9 mouse cellular contexts compared by ENCODE assay signal in genomic region chr5:146920314-146921161, GRCm38 (mm10). TPM values are rescaled to one million over a fixed set of nuclear protein-coding genes. Genes with fewer than 3 reads are reported as not detected.
DNase-seq lines count a peak whose midpoint lies in the region; ATAC-seq lines count a peak whose summit lies in the region.
"Had no signal": no experiment of that assay in that cellular context is flagged by ENCODE, and none has a peak within 500 bp of the region (broad histone marks: within the 10 kb centered on the region; RNA-seq: fewer than 3 reads in every experiment).

No protein-coding gene starts in this region.

- H3K4me2 ChIP-seq in lung, embryonic 15.5 days: peak overlapping the region; percentile 52
- peak overlapping the region; percentile 50 for H3K4me2 ChIP-seq in forebrain, embryonic 14.5 days (ENCODE audit: low read length)
- peak overlapping the region; percentile 57 for H3K4me2 ChIP-seq in liver, embryonic 12.5 days
- H3K4me2 ChIP-seq in stomach, embryonic 14.5 days (replicated peaks; ENCODE audit: low read depth, low read length): peak overlapping the region; percentile 51

- H3K36me3 ChIP-seq in lung, embryonic 15.5 days: no peaks in the 10 kb centered on the region
- no peaks in the 10 kb centered on the region for H3K36me3 ChIP-seq in forebrain, embryonic 14.5 days (ENCODE audit: control insufficient read depth, insufficient read depth, low read length)
- no peaks in the 10 kb centered on the region for H3K36me3 ChIP-seq in liver, embryonic 12.5 days
- H3K36me3 ChIP-seq in stomach, embryonic 14.5 days (ENCODE audit: control insufficient read depth, insufficient read depth, low read length): no peaks in the 10 kb centered on the region

- no peaks in the 10 kb centered on the region for H3K9me3 ChIP-seq in lung, embryonic 15.5 days
- no peaks in the 10 kb centered on the region for H3K9me3 ChIP-seq in forebrain, embryonic 14.5 days (replicated peaks; ENCODE audit: control insufficient read depth, low read length)
- no peaks in the 10 kb centered on the region for H3K9me3 ChIP-seq in liver, embryonic 12.5 days (replicated peaks)
- no peaks in the 10 kb centered on the region for H3K9me3 ChIP-seq in stomach, embryonic 14.5 days (ENCODE audit: control insufficient read depth, low read depth, low read length)

- peak overlapping the region; percentile 19; the same call in 1 of the 2 replicates for H3K4me3 ChIP-seq in lung, embryonic 15.5 days
- H3K4me3 ChIP-seq in forebrain, embryonic 14.5 days (ENCODE audit: low read depth, low read length): peak overlapping the region; percentile 16
- H3K4me3 ChIP-seq in liver, embryonic 12.5 days: peak overlapping the region; percentile 13; the same call in 1 of the 2 replicates
- H3K4me3 ChIP-seq in stomach, embryonic 14.5 days (ENCODE audit: low read depth, low read length): peak overlapping the region; percentile 12; the same call in 1 of the 2 replicates

- peaks cover 13% of the 10 kb centered on the region; the same call in 1 of the 2 replicates for H3K4me1 ChIP-seq in lung, embryonic 15.5 days
- no peaks in the 10 kb centered on the region for H3K4me1 ChIP-seq in forebrain, embryonic 14.5 days (ENCODE audit: control insufficient read depth, insufficient read depth, low read length)
- H3K4me1 ChIP-seq in liver, embryonic 12.5 days: peaks cover 9% of the 10 kb centered on the region; the same call in 1 of the 2 replicates
- peaks cover 9% of the 10 kb centered on the region; the same call in 1 of the 2 replicates for H3K4me1 ChIP-seq in stomach, embryonic 14.5 days (ENCODE audit: control insufficient read depth, insufficient read depth, low read length)

- no peak overlapping the region for H3K27ac ChIP-seq in lung, embryonic 15.5 days
- no peak overlapping the region for H3K27ac ChIP-seq in forebrain, embryonic 14.5 days (ENCODE audit: low read depth, low read length)
- no peak overlapping the region for H3K27ac ChIP-seq in liver, embryonic 12.5 days
- H3K27ac ChIP-seq in stomach, embryonic 14.5 days (ENCODE audit: low read length): no peak overlapping the region

- 0 out of 2 replicates have a peak, but pooled peaks cover 6% of the 10 kb centered on the region for H3K27me3 ChIP-seq in lung, embryonic 15.5 days
- H3K27me3 ChIP-seq in forebrain, embryonic 14.5 days (replicated peaks; ENCODE audit: control insufficient read depth, insufficient read depth, low read length): no peaks in the 10 kb centered on the region
- peaks cover 16% of the 10 kb centered on the region for H3K27me3 ChIP-seq in liver, embryonic 12.5 days (replicated peaks)
- no peaks in the 10 kb centered on the region for H3K27me3 ChIP-seq in stomach, embryonic 14.5 days (ENCODE audit: control insufficient read depth, insufficient read depth, low read length)

- 1% methylated on average over 22 of the region's 27 CpGs for WGBS in lung, embryonic 15.5 days
- 6% methylated on average over 25 of the region's 27 CpGs for WGBS in forebrain, embryonic 14.5 days
- WGBS in liver, embryonic 12.5 days (ENCODE audit: insufficient replicate concordance): 9% methylated on average over 24 of the region's 27 CpGs
- 3% methylated on average over 27 of the region's 27 CpGs for WGBS in stomach, embryonic 14.5 days

- DNase-seq in lung, postnatal 25 days (ENCODE audit: low spot score): no peak
- DNase-seq in forebrain, embryonic 14.5 days (ENCODE audit: low spot score): no peak
- DNase-seq in urinary bladder, adult 18-20 months (ENCODE audit: low spot score in 2 of 2): no peak
- no peak for DNase-seq in thymus, postnatal 4 days
- DNase-seq in right cerebral cortex, postnatal 14 days: no peak
- DNase-seq: kidney, postnatal 14 days had no signal

- no peak overlapping the region for H3K9ac ChIP-seq in lung, embryonic 15.5 days
- H3K9ac ChIP-seq in forebrain, embryonic 14.5 days (ENCODE audit: low read length): peak overlapping the region; percentile 37; the same call in 1 of the 2 replicates
- no peak overlapping the region for H3K9ac ChIP-seq in liver, embryonic 12.5 days
- H3K9ac ChIP-seq in stomach, embryonic 14.5 days (replicated peaks; ENCODE audit: low read depth, low read length): no peak overlapping the region

- no peak; the same call in 1 of the 2 replicates for ATAC-seq in lung, embryonic 15.5 days (ENCODE audit: borderline replicate concordance, extremely low read depth, low FRiP score, low TSS enrichment)
- ATAC-seq in forebrain, embryonic 14.5 days: peak; percentile 44; the same call in 1 of the 2 replicates
- ATAC-seq in liver, embryonic 12.5 days: no peak
- peak; percentile 49; the same call in 1 of the 2 replicates for ATAC-seq in stomach, embryonic 14.5 days (ENCODE audit: insufficient number of reproducible peaks, insufficient read depth, low FRiP score, low read depth)

RNA-seq across cellular contexts. Expression of gene Gtf3a, which starts 27.9 kb away (rescaled TPM):
- polyA plus RNA-seq in lung, embryonic 15.5 days (2015; fragmentation: Nextera tagmentation; extraction: Ambion mirVana): 128 and 133 TPM in 2 replicates
- polyA plus RNA-seq in forebrain, embryonic 14.5 days (2014; fragmentation: Nextera tagmentation; extraction: Ambion mirVana): 99.7 and 110 TPM in 2 replicates
- polyA plus RNA-seq in liver, embryonic 12.5 days (2016; fragmentation: Nextera tagmentation; extraction: Ambion mirVana): 95.1 and 95.7 TPM in 2 replicates
- polyA plus RNA-seq in stomach, embryonic 14.5 days (2014; fragmentation: Nextera tagmentation; extraction: Ambion mirVana): 121 and 122 TPM in 2 replicates

RNA-seq across cellular contexts. Expression of gene Mtif3, which starts 43.1 kb away (rescaled TPM):
- polyA plus RNA-seq in lung, embryonic 15.5 days (2015; fragmentation: Nextera tagmentation; extraction: Ambion mirVana): 19.3 and 20.1 TPM in 2 replicates
- 27.1 and 34.4 TPM in 2 replicates for polyA plus RNA-seq in forebrain, embryonic 14.5 days (2014; fragmentation: Nextera tagmentation; extraction: Ambion mirVana)
- 14.9 and 16.5 TPM in 2 replicates for polyA plus RNA-seq in liver, embryonic 12.5 days (2016; fragmentation: Nextera tagmentation; extraction: Ambion mirVana)
- 28.6 and 29.9 TPM in 2 replicates for polyA plus RNA-seq in stomach, embryonic 14.5 days (2014; fragmentation: Nextera tagmentation; extraction: Ambion mirVana)

Comparison
In these comparisons a context has a peak if more than half of its experiments do, and no peak if none do; other contexts are left out.
1. ATAC-seq: peak in forebrain, embryonic 14.5 days (single experiment) and stomach, embryonic 14.5 days (single experiment); none in lung, embryonic 15.5 days (single experiment) and liver, embryonic 12.5 days (single experiment).
2. Peak in every context shown above with its lines, with median percentiles within 50 percentile points of each other: H3K4me2 ChIP-seq and H3K4me3 ChIP-seq.